Mouse (Mus musculus) thymus, postnatal 10 days (tissue): ENCODE results near the gene Rhbdd1.

Experiments
- DNase-seq, 2 experiments: peaks; one replicate each; pipeline ENCODE4 v3.0.0; 2021; ENCODE audit warnings: low spot score in 2 of 2

Rhbdd1 gene

DNA sequence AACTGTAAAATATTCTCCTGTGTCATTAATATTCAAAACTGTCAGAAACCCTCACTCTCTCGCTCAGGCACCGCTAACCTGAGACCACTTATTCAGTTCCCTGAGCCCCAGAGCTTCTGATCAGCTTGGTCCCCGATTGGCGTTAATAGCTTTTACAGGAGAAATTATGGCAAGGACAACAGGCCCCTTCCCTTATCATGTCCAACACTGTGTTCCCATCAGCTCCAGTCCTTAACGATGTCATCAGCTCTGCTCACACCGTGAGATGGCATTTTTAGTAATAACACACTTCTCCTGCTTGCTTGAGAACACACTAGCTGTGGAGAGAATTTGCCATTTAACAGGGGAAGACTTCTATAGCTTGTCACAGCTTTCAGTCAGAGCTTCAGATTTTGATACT is 48.2 kb downstream of the Rhbdd1 start:
- no peak for DNase-seq

DNA sequence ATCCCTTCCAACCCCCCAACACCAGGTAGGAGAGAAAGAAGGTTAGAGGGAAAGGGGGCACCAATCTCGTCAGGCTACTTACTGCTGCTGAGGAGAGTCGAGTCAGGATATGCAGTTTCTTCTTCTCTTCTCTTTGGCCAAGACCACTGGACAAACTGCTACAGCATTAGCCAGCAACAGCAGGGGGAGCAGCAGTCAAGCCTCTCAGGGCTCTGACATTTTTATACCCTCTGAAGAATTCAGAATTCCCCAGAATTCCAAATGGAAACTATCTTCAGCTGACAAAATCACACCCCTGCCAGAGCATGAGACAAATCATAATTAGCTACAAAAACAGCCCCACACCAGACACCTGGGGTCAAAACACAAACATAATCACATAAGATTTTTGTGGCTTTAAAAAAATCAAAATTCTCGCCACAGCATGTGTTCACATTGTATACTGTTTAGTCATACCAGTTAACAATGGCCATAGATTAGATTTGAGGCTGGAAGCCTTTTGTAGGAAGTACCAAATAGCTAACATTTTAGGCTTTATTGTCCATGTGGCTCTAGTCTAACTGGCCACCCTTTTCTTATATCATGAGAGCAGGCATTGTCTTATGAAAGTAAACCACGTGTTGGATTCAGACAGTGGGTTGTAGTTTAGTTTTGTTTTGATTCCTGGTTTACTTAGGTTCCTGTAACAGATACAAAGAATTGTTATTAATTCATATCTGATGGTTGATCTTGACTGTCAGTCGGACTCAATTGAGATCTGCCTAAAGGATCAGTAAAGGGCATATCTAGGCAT is 55.6 kb downstream of the Rhbdd1 start:
- no peak for DNase-seq

DNA sequence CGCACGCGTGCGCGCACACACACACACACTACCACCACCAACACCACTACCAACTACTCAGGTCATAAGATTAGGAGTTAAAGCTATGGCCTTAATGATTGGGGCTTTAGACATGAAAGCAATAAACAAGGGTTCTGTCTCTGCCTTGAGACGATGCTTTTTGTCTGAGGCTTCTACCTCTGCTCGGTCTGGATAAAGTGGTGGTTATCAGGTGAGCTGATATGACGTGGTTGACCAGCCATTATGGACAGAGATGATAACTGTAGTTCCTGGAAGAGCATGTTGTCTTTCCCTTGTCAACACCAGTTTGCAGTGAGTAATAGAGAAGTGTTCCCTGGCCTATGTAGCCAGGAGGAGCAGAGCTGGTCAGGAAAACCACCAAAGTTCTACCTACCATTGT is 57.7 kb downstream of the Rhbdd1 start:
- DNase-seq = no peak

DNA sequence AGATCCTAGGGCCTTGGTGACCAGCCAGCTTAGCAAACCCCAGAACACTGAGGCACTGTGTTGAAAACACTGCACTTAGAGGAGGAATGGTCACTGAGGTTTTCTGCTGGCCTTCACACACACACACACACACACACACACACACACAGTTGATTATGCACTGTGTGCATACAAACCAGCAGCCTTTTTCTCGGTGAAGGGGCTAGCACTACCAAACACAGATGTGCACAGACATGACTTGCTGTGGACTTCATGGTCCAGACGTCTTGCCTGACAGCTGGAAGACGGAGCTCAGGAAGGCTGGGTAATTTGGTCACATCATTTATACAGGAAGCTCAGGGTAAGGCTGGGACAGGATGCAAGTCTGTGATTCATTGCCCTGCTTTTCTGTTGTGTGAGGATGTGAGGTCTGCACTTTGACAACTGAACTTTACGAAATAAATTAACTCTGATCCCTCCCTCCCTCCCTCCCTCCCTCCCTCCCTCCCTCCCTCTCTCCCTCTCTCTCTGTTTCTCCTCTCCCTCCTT is 58.6 kb downstream of the Rhbdd1 start:
- DNase-seq = no peak

DNA sequence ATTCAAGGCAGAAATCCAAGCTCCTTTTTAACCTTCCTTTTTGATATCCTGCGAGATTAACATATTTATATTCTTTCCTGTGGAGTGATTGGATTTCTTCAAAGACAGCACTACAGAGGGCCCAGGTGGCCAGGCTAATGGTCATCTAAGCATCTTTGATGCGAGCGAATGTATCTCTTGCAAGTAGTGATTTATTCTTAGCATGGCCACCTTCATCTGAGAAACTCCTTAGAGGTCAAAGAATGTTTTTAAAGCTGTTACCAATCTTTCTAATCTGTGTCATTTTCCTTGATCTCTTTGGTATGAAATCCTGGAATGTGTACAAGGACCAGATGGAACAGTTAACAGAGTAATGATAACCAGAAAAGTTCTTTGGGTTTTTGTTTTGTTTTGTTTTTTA is 59.2 kb downstream of the Rhbdd1 start:
- no peak for DNase-seq

DNA sequence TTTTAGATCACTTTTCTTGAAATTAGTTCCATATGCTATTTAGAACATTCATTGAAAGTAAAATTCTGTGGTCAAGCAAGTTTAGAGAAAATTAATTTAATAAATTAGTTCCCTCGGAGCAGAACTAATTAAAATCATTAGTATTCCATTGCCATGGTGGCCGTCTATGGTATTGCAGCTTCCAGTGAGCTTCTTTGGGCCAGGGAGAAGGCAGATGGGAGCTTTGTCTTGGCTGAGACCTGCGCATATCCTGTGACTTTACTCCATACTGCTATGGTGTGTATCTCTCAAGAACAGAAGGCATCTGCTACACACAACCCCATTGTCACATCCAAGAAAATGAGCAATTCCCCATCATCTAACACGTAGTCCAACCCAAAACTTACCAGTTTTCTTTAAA is 65.7 kb downstream of the Rhbdd1 start:
- no peak for DNase-seq

DNA sequence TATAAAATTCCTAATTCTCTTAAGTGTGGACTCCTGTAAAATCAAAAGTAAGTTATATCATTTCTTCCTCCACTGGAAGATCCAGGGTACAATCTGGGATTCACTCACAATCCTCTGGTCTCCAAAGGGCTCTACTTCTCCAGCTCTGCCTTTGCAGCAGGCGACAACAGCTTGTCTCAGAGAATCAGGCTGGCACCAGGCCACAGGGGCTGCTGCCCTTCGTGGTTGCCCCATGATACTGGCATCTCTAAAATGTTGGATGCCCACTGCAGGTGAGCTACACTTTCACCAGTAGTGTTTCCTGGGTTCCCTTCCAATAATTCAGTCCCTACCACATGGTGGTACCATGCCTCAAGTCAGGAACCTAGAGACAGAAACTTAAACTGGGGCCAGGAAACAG is 67.9 kb downstream of the Rhbdd1 start:
- no peak for DNase-seq

DNA sequence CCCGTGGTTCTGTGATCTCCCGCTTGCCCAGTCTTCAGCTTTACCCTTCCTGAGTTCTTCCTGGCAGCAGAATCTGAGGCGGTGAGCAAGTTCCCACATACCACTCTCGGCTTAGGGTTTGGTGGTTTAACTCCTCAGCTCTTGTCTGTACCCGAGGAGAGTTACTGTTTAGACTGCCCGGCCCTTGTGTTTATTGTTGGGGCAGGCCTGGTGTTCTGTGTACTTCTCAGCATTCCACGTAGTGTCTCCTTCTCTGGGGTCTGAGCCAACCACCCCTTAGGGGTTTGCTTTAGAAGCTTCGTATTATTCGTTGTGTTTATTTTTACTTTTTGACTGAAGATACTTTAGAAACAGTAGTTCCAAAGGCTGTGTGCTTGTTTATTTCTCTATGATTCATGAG is 68.8 kb downstream of the Rhbdd1 start:
- DNase-seq = no peak

DNA sequence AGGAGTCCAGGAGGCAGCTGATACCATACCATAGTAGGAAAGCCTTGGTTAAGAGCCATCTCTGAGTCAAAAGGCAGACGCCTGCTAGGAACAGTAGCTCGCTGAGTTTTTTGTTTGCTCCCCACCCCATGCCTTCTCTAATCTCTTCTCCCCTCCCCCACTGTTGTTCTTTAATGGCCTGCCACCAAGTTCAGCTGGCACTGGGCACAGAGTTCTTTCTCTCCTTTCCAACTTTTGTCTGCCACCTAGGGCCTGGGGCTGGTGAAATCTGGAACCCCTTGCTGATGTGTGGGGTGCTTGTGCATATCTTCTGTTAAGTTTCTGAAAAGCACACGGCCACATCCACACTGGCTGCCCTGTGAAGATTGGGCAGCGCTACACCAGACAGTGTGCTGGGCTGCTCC is 69.6 kb downstream of the Rhbdd1 start:
- DNase-seq = no peak

DNA sequence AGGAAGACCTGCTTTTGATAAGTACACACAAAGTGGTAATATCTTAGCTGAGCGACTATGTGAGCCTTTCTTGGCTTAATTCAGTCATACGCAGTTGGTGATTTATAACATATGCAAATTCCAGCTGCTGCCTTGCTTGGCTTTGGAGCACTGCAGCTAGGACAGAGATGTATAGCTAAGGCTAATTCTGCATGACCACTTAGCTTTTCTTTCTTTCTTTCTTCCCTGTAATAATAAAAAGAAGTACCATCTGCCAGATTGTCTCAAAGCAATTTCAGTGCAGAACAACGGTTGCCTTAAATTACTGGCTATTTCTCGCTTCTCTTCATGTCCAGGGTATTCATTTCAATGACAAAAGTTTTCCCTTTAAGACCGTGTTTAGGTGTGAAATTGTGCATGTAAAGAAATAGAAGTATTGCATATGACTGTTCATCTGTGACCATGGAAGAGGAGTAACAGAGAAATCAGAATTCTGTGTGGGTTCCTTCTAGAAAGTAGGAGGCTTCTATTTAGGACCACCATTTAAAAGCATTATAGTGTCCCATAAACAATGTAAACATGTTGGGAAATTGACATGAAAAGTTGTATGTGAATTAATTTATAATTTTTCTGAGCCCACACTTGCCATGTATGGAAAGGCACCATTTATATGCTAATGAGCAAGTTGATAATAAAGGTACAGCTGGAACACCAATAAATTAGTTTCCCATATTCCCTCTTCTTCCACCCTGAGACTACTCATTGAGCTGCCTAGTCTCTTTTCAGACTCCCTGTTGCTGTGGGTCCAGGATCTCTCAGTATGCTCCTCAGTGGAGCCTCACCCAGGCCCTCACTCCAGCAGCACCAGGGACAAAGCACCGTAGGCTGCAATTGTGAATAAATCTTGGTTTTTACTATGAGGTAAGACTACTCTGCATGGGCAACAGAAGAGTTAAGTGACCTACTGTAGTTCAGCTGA is 70.8 kb downstream of the Rhbdd1 start:
- DNase-seq = no peak

DNA sequence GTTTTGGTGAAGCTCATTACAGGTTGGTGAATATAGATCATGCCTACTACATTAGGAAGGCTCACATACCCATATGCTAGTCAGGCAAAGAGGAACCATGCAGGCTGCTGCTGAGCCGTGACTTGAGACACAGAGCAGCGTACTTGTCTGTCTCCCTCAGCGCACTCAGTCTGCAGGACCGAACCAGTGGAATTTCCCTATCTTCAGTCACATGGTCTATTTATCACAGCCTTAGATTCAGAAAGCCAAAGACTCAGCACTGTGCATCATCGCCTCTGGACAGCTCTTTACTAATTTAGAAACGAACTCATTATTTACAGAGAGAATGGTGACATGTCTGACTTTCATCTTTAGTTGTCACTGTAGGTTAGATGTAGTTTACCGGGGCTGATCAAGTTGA is 73.1 kb downstream of the Rhbdd1 start:
- DNase-seq = no peak

DNA sequence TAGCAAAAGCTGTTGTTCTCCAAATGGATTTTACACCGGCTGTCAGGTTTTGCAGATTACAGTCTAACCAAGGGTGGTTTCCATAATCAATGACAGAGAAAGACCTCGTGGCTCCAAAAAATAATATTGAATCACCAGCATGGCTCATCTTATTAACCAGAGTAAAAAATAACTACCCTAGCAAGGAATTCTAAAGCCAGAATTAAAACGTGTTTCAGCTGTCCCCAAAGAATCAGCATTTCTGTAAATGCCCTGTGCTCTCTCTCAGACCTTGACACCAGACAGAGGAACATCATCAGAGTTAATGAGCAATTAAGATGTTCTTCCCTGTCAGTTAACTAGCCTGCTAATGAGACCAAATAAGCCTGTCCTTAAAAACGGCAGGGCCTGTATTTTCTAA is 79.1 kb downstream of the Rhbdd1 start:
- DNase-seq = no peak

DNA sequence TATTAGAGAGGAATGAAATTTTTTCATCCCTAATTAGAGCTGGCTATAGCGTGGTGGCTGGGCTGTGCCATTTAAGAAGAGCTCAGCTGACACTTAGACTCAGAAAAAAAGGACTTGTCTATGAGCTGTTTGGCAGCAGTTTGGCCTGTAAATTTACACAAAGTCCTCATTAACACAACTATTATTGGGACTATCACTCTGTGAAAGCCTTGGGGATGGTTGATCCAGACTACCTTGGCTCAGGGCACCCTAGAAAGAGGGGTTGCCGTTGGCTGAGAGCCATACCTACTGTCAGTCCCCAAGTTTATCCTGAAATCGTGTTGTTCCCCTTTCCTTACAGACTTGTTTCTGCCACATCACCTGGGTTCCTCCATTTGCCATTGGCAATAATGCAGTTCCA is 91.5 kb downstream of the Rhbdd1 start:
- DNase-seq = no peak

DNA sequence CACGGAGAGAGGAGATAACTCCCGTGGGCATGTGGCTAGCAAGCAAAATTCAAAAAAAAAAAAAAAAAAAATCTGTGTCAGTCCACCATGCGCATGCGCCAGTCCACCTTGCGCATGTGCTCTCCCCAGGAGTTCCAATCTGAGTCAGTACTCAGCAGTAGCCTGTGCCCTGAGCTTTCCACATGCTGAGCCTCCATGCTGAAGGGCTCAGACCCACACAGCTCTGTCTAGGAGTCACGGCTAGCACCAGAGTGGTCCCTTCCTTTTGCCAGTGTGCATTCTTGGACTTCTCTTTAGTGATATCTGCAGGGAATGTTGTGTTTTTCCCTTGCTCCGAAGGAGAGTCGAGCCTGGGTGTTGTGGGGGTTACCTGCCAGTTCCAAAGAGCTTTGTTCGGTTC is 93.0 kb downstream of the Rhbdd1 start:
- DNase-seq = no peak

DNA sequence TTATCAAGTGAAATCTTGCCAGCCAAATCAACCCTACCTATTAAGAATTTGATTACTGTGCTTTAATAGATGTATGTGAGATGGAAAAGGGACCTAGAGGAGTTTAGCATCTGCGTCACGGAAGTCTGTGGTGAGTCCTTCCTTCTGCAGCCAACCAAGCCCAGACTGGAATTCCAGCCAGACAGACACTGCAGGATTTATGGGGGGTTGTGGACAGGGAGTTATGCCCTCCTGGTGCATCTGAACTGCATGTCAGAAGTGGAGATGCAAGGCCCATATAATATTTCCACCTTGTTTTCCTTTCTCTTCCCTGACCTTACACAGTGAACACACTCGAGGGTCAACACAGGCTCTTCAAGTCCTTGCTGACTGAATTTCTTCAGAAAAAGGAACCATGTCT is 94.3 kb downstream of the Rhbdd1 start:
- no peak for DNase-seq

DNA sequence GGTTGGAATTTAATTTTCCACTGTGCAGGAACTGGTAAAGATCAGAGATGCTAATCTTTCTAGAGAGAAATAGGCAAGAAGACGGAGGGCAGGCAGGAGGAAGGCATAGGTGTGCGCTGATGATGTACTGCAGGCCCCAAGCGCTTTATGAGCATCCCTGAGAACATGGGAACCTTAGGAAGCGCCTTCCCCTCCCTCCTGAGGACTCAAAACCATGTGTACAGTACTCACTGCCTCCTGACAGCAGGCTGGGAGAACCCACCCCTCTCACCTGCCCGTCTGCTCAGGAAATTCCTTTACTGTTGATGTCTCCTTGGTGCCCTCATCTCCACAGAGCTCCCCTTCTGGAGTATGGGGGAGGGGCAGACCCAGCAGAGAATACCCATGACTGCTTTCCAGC is 95.3 kb downstream of the Rhbdd1 start:
- DNase-seq = no peak

DNA sequence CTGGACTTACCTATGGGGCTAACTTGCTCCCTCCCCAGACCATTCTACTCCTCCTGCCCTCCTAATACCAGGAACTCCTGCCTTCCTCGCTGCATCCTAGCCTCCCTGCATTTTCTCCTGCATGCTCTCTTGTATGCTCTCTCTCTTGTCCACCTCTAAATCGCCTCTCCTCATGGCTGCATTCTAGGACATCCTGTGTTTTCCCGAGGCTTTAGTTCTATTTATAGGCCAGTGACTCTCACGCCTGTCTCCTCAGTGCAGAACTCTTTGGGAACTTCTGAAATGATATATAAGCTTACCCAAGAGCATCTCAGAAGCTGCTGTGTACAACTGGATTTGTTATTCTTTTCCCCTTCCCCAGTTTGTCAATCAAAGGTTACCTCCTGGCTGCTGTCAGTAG is 95.8 kb downstream of the Rhbdd1 start:
- DNase-seq = no peak

DNA sequence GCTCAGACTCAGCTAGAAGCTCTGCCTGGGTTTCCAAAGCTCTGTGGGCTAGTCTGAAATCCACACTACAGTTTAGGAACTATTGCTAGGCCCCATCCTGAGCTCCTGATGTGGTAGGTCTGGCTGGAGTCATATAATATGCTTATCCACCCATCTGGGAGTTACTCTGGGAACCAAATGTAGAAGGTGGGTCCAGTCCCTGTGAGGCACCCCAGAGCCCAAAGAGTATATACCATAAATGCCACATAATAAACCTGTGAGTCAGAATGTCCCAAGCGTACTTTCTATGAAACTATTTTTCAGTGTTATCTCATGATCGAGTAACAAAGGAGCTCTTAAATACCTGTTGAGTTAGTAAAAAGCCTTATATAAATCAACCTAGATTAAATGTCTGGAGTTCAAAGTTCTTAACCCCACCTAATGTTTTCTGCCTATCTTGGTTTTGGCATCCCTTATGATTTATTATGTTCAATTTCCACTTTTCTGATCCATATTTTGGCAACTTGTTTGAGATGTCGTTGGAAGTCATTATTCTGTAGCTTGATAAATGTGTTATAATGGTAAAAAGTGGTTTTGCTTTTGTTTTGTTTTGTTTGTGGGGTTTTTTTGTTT is 98.3 kb downstream of the Rhbdd1 start:
- no peak for DNase-seq

DNA sequence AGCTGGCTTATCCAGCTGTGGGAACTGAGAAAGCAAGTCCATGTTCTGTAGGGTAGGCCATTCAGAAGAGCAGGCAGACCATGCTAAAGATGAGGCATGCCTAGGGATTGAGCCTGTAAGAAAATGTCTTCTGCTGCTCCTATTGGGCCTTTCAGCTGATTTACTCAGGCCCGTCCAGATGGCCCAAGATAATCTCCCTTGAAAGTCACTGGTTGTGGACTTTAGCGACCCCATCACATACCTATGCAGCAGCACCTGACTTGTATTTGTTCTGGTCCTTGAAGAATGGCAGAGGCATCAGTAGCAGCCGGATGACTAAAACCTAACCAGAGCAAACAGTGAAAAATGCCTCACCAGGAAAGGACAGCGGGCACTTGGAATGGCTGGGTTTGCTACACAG is 99.4 kb downstream of the Rhbdd1 start:
- DNase-seq = no peak

DNA sequence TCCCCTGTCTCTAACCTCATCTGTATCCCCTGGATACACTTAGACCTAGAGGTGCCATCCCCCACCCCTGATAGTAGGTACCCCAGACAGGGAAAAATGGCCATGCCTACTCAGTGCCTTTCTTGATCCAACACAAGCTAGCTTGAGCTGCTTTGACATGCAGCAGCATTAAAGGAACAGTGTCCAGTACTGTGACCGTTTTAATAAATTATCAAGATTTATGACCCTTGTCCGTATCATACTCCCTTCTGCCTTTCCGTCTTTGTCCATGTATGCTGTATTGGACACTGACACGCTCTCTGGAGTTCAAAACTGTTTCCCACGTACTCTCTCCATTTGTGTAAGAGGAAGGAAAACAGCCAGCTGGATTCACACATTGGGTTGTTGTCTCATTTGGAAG is 111.5 kb downstream of the Rhbdd1 start:
- DNase-seq = no peak

DNA sequence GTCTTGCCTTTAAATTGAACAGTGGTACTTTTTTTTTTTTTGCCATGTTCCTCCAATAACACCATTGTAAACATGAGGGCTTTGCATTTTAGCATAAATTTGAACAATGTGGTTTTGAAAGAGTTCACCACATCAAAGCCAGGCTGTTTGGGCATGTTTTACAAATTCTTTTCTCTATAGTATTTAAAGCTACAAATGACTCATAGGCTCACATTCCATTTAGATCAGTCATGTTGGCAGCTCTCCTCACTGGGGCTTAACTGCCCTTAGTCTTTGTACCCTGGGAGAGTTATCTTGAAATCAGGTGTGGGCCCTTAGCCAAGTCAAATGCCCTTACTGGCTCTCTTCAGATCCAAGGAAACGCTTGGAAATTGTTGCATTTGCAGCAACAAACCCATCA is 112.8 kb downstream of the Rhbdd1 start:
- no peak for DNase-seq

DNA sequence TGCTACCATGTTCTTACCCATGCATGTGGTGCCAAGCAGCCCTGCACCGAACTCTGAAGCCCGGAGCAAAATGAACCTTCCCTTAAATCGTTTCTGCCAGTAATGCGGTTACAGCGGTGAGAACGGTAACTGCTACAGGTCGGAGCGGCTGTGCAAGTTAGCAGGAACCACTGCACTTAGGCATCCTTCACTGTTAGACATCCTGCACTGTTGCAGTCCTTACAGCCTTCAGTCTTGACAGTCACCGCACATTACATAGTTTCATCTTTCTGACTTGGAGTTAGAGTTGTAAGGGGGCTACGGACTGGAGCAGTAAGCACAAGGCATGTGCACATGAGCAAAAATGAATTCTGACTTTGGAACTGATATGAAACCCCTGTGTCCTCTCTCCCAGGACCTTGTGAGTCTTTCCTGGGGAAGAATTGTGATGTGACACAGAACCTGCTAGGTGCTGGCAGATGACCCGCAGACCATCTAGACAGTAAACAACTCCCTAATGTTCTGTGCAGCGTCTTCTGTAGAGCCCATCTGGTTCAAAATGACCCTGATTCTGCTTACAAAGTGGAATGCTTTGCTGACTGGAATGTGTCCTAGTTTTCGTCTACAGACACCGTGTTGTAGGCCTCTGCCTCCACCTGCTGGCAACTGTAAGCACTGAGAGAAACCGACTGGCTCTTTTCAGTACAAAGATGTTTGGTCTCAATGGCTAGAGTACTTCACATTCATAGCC is 116.8 kb downstream of the Rhbdd1 start:
- DNase-seq = peak in 1 of 2 experiments; percentile 14
